Mouse (Mus musculus) heart, embryonic 16.5 days (tissue): ENCODE data around the gene Rps3. TPM values are rescaled to one million over a fixed set of nuclear protein-coding genes. Genes with fewer than 3 reads are reported as not detected.
A peak's percentile ranks its signal among the peaks of the same experiment; 100 is the strongest.

Experiments used
- ATAC-seq: fragments of 200-750 bp; cut with Nextera tagmentation; replicated peaks from 2 replicates; pipeline ENCODE4 v1.8.0; 2017; ENCODE audit warnings: moderate number of reproducible peaks; ENCODE audit not compliant: insufficient read depth, low FRiP score; ENCODE audit errors: extremely low read depth
- H3K27ac ChIP-seq: fragments of 300-500 bp; sonication (generic); 2 replicates; pipeline ENCODE4 v1.5.1; 2014; ENCODE audit warnings: mild to moderate bottlenecking, low read length, control low read depth, moderate library complexity
- H3K27me3 ChIP-seq: fragments of 300-500 bp; sonication (generic); 2 replicates; pipeline ENCODE4 v1.6.1; 2014; ENCODE audit warnings: low read length, mixed read lengths; ENCODE audit not compliant: control insufficient read depth, insufficient read depth
- H3K36me3 ChIP-seq: fragments of 300-500 bp; sonication (generic); 2 replicates; pipeline ENCODE4 v1.6.1; 2014; ENCODE audit not compliant: control insufficient read depth, insufficient read depth
- H3K4me1 ChIP-seq: fragments of 300-500 bp; sonication (generic); 2 replicates; pipeline ENCODE4 v1.6.1; 2014; ENCODE audit warnings: low read length, mixed read lengths; ENCODE audit not compliant: control insufficient read depth, insufficient read depth
- H3K4me2 ChIP-seq: fragments of 300-500 bp; sonication (generic); 2 replicates; pipeline ENCODE4 v1.6.1; 2014; ENCODE audit warnings: low read depth, mild to moderate bottlenecking, control low read depth, low read length
- H3K4me3 ChIP-seq: fragments of 300-500 bp; sonication (generic); 2 replicates; pipeline ENCODE4 v1.5.1; 2014; ENCODE audit warnings: mild to moderate bottlenecking, control low read depth, low read length
- H3K9ac ChIP-seq: fragments of 300-500 bp; sonication (generic); 2 replicates; pipeline ENCODE4 v1.6.1; 2014; ENCODE audit warnings: low read length, control low read depth
- H3K9me3 ChIP-seq: fragments of 300-500 bp; sonication (generic); replicated peaks from 2 replicates; pipeline ENCODE4 v1.6.1; 2016; ENCODE audit warnings: low read length; ENCODE audit not compliant: control insufficient read depth
- WGBS: fragments of 180-500 bp; shearing (Covaris S2); extraction: QIAGEN DNeasy Blood & Tissue Kit; methylation state at CpG from one replicate; pipeline ENCODE4 v1.1.7; 2014; 5-methylcytosine and 5-hydroxymethylcytosine counted together
- polyA plus RNA-seq: library from polyadenylated mRNA; unstranded; fragments of >200 nt; fragmentation: Nextera tagmentation; extraction: Ambion mirVana; gene quantifications from 2 replicates; pipeline ENCODE4 v1.2.1, GENCODE M21; 2015

Gene Rps3
- polyA plus RNA-seq, 1 experiment from 2014 or later: 474 TPM

DNA sequence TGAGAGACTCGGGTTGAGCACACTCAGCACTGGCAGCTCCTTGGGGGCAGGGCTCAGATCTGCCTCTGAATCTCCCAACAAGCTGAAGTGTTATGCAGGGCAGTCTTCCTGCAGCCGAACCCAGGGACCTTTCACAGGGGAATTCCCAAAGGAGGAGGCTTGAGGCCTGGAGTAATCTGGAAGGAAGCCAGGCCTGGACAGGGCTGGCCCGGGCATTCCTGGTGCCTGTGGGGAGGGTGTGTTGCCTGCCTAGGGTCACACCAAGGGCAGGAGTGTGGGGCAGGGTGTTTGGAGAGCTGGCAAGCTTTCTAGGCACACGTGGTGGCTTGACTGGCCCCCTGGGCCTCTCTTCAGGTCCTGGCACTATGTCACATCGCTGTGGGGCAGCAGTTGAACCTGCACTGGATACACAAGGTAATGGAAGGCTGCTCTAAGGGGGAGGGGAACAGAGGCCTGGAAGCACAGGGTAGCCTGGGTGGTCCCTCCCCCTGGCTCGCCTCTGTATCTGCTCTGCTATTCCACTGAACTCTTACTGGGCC, 41.9 kb downstream of the Rps3 start:
- Histone ChIP-seq H3K4me3 (no peak overlapping the region), H3K9me3 (no peaks in the 10 kb centered on the region), H3K4me2 (peak overlapping the region; percentile 42), H3K27ac (peak overlapping the region; percentile 92), H3K9ac (peak overlapping the region; percentile 54), H3K27me3 (no peaks in the 10 kb centered on the region), H3K36me3 (peaks cover 3% of the 10 kb centered on the region; the same call in 1 of the 2 replicates), H3K4me1 (peaks cover 27% of the 10 kb centered on the region)
- WGBS: 11% methylated on average over 6 of the region's 6 CpGs
- ATAC-seq: peak; percentile 97

DNA sequence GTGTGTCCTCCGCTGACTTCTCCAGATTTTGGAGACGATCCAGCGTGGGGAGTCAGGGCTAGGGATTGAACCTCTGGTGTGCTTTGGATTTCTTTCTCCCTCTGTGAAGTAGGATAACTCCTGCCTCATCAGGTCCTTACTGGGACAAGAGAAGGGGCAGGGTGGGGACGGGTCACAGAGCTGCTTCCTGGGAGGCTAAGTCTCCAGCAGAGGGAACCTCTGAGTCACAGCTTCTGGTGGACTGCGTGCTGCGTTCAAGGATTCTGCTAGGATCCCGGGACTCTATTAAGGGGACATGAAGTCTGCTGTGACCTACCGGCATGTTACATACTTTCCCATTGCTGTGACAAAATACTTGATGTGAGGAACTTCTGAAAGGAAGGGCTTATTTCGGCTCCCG, 44.7 kb downstream of the Rps3 start:
- WGBS: 72% methylated on average over 10 of the region's 10 CpGs
- Histone ChIP-seq H3K4me2 (no peak overlapping the region), H3K4me1 (peaks cover 31% of the 10 kb centered on the region), H3K4me3 (no peak overlapping the region), H3K27ac (no peak overlapping the region), H3K27me3 (no peaks in the 10 kb centered on the region), H3K9me3 (no peaks in the 10 kb centered on the region), H3K9ac (no peak overlapping the region), H3K36me3 (no peaks in the 10 kb centered on the region)
- no peak for ATAC-seq

DNA sequence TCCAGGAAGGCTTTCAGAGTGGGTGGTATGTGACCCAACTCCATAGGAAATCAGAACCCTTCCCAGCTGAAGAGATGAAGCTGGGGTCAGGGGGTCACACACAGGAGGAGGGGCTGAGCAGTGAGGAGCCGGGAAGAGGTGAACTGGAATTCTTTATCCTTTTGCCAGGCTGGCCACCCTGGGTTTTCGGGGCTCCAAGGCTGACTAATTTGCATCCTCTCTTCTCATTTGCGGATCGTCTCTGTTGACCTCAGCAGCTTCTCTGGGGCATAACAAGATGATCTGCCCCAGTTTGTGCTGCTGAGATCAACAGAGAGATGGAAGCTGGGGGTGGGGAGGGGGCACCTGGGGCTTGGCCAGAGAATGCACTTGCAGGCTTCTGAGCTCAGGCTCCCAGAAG, 47.0 kb downstream of the Rps3 start:
- no peak overlapping the region for H3K4me2 ChIP-seq
- WGBS: 27% methylated on average over 4 of the region's 4 CpGs
- no peaks in the 10 kb centered on the region for H3K27me3 ChIP-seq
- H3K4me3 ChIP-seq: no peak overlapping the region
- no peak overlapping the region for H3K27ac ChIP-seq
- ATAC-seq: no peak
- no peaks in the 10 kb centered on the region for H3K36me3 ChIP-seq
- H3K4me1 ChIP-seq: peaks cover 26% of the 10 kb centered on the region
- no peak overlapping the region for H3K9ac ChIP-seq
- no peaks in the 10 kb centered on the region for H3K9me3 ChIP-seq

DNA sequence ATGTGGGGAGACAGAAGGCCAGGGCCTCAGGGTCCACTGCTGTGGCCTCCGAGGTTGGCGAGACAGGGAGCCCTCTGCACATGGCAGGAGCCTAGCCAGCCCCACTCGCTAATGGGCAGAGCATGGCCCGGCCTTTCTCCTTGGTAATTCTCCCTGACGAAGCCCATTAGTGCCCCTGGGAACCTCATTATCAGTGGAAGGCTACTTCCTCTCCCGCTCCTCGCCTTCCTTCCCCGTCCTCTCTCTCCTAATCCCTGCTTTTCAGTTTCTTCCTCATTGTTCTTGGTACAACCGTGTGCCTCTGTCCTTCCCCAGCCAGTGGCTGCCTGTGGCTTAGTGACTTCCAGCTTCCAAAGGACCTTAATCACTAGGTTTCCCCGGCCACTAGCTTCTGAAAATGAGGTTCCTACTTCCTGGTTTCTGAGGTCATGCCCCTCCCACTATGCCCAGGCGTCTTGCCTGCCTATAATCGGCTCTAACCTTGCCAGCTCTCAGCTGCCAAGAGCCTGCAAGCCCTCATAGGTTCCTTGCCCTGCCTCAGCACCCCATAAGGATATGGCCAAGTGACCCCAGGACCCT, 48.8 kb downstream of the Rps3 start:
- no peaks in the 10 kb centered on the region for H3K9me3 ChIP-seq
- H3K27me3 ChIP-seq: no peaks in the 10 kb centered on the region
- no peak overlapping the region for H3K4me2 ChIP-seq
- H3K36me3 ChIP-seq: no peaks in the 10 kb centered on the region
- no peak for ATAC-seq
- 55% methylated on average over 12 of the region's 12 CpGs for WGBS
- peaks cover 17% of the 10 kb centered on the region for H3K4me1 ChIP-seq
- H3K9ac ChIP-seq: no peak overlapping the region
- no peak overlapping the region for H3K27ac ChIP-seq
- H3K4me3 ChIP-seq: no peak overlapping the region

DNA sequence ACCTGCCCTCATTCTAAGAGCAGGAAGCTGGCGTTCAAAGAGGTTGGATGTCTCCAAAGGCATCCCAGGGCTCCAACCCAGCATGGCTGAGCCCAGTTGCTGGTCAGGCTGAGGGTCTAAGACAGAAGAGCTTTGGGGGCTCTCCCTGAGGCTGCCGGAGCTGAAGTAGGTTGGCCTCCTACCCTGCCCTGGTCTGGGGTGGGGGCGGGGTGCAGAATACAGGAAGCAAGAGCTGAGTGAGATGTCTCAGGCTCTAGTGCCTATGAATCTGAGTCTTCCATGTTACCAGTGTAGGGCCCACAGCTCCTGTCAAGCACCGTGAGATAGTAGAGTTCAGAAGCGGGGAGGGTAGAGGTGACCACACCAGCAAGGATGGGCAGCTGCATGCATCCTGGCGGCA, 50.7 kb downstream of the Rps3 start:
- ATAC-seq: no peak
- WGBS: 81% methylated on average over 6 of the region's 6 CpGs
- H3K4me1 ChIP-seq: peaks cover 17% of the 10 kb centered on the region

DNA sequence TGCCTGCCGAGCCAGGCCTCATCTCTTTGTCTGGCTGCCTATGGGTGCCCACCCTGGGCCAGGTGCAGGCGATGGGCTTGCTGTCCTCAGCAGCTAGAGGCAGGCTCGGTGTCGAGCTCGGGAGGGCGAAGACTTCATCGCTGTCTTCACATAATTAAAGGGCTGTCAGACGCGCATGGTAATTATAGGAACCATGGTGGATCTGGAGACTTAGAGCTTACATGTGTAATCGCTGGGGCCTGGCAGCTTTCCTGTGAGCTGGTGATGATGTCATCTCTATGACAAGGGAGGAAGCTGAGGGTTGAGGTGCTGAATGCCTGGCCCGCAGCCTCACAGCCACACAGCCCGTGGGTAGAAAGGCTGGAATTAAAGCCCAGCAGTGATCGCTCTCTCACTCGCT, 51.3 kb downstream of the Rps3 start:
- peak; percentile 26; the same call in 1 of the 2 replicates for ATAC-seq
- Histone ChIP-seq H3K4me1 (peaks cover 17% of the 10 kb centered on the region), H3K36me3 (no peaks in the 10 kb centered on the region), H3K27ac (peak overlapping the region; percentile 32), H3K4me2 (no peak overlapping the region), H3K9me3 (no peaks in the 10 kb centered on the region), H3K9ac (peak overlapping the region; percentile 2), H3K4me3 (no peak overlapping the region), H3K27me3 (no peaks in the 10 kb centered on the region)
- WGBS: 37% methylated on average over 14 of the region's 14 CpGs

More for the DNA sequence above, 50.7 kb downstream of the Rps3 start:
- Histone ChIP-seq H3K9ac (no peak overlapping the region), H3K4me2 (no peak overlapping the region), H3K4me3 (no peak overlapping the region), H3K9me3 (no peaks in the 10 kb centered on the region), H3K36me3 (no peaks in the 10 kb centered on the region), H3K27me3 (no peaks in the 10 kb centered on the region), H3K27ac (no peak overlapping the region)

DNA sequence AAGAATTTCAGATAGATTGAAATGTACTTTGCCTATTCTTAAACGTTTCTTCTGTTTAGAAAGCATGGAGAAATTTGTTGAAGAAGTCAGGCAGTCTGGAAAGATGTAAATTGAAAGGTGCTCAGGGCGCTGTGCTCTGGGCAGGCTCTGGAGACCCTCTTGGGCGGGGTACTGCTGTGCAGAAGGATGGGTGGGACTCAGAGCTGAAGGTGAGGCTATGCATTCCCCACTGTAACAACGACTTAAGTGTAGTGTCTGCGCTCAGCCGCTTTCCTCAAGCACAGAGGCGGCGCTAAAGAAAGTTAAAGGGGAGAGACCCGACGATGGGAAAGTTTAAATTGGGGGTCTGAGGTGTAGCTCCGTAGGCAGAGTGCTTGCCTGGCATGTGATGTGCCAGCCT, 53.3 kb downstream of the Rps3 start:
- Histone ChIP-seq H3K27ac (no peak overlapping the region), H3K9me3 (no peaks in the 10 kb centered on the region), H3K36me3 (0 out of 2 replicates have a peak, but pooled peaks cover under 1% of the 10 kb centered on the region), H3K4me1 (peaks cover 17% of the 10 kb centered on the region), H3K4me3 (no peak overlapping the region), H3K4me2 (no peak overlapping the region), H3K9ac (no peak overlapping the region), H3K27me3 (no peaks in the 10 kb centered on the region)
- ATAC-seq: no peak
- 71% methylated on average over 11 of the region's 11 CpGs for WGBS

DNA sequence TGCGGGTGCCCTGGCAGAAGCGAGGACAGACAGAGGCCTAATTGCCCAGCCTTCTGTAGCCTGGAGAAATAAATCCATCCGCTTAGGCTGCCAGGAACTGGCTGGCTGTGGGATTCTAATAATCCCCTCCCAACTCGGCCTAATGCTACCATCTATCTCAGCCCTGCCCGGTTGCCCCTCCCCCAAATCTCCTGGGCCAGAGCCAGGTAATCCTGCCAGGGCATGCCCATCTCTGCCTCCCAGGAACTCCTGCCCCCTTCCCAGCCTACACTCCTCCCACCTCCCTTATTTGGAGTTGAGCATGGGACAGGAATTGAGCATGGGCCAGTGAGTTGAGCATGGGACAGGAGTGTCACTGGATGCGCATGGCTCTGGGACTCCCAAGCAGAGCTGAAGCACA, 53.8 kb downstream of the Rps3 start:
- no peak overlapping the region for H3K4me2 ChIP-seq
- H3K4me1 ChIP-seq: peaks cover 20% of the 10 kb centered on the region
- H3K27ac ChIP-seq: no peak overlapping the region
- H3K4me3 ChIP-seq: no peak overlapping the region
- no peak for ATAC-seq
- H3K9ac ChIP-seq: no peak overlapping the region
- no peaks in the 10 kb centered on the region for H3K27me3 ChIP-seq
- WGBS: 64% methylated on average over 6 of the region's 6 CpGs
- H3K9me3 ChIP-seq: no peaks in the 10 kb centered on the region
- H3K36me3 ChIP-seq: 0 out of 2 replicates have a peak, but pooled peaks cover 3% of the 10 kb centered on the region

DNA sequence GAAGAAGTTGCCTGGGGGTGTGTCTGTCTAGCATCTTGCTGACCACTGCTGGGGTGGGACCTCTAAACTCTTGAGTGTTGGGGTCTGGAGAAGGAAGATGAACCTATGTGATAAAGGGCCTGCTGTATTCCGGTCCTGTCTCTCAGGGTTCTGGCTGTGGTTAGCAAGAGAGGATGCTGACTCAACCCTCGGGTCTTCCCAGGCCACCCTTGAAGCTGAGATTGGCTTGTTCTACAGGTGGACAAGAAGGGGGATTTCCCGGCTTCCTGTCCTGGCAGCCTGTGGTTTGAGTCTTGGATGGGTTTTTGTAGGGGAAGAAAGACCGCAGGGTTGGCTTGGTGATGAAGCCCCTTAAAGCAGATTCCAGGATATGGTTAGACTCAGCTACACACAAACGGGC, 54.7 kb downstream of the Rps3 start:
- peaks cover 19% of the 10 kb centered on the region for H3K4me1 ChIP-seq
- ATAC-seq: no peak

More for the DNA sequence above, 54.7 kb downstream of the Rps3 start:
- no peaks in the 10 kb centered on the region for H3K9me3 ChIP-seq
- H3K27ac ChIP-seq: no peak overlapping the region
- H3K4me2 ChIP-seq: no peak overlapping the region
- no peak overlapping the region for H3K4me3 ChIP-seq
- H3K9ac ChIP-seq: no peak overlapping the region
- 73% methylated on average over 5 of the region's 5 CpGs for WGBS
- 0 out of 2 replicates have a peak, but pooled peaks cover 3% of the 10 kb centered on the region for H3K36me3 ChIP-seq
- H3K27me3 ChIP-seq: no peaks in the 10 kb centered on the region
